22 mouse cellular contexts compared by ENCODE assay signal in the genomic region with DNA sequence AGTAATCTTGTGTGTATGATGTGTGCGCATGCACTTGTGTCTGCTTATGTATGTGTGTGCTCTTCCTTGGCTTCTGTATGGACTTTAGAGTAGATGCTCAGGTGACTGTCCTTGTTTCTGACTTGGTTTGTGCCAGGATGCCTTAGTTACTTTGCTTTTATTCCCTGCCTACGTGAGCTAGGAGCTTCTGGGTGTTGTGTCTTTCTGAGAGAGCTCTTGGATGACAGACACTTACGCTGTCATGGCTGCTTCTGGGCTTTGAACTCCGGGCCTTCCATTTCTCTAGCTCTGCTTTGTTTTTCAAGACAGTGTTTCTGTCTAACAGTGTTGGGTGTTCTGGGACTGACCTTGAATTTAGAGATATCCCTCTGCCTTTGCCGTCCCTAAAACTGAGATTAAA. TPM values are rescaled to one million over a fixed set of nuclear protein-coding genes. Genes with fewer than 3 reads are reported as not detected.
DNase-seq lines count a peak whose midpoint lies in the region; ATAC-seq and TF ChIP-seq lines count a peak whose summit lies in the region.
"Had no signal": no experiment of that assay in that cellular context is flagged by ENCODE, and none has a peak within 500 bp of the region (broad histone marks: within the 10 kb centered on the region; RNA-seq: fewer than 3 reads in every experiment).

No protein-coding gene starts in this region.

- no peak for TF ChIP-seq EP300 in ES-Bruce4 (IDR thresholded peaks at IDR 0.05; ENCODE audit: insufficient read depth, low read depth, low read length)

- TF ChIP-seq POLR2A in ES-Bruce4 (IDR thresholded peaks at IDR 0.05; ENCODE audit: insufficient read depth, low read length) = no peak

- 0 out of 2 replicates have a peak, but pooled peaks cover 3% of the 10 kb centered on the region for H3K9me3 ChIP-seq in heart, embryonic 14.5 days (ENCODE audit: control insufficient read depth, low read length)
- peaks cover 5% of the 10 kb centered on the region for H3K9me3 ChIP-seq in lung, embryonic 16.5 days (ENCODE audit: control insufficient read depth, low read length)
- peaks cover 18% of the 10 kb centered on the region for H3K9me3 ChIP-seq in ES-Bruce4 (replicated peaks; ENCODE audit: control insufficient read depth, insufficient read depth, low read length, poor library complexity, severe bottlenecking)
- H3K9me3 ChIP-seq: embryonic facial prominence, embryonic 15.5 days; intestine, embryonic 15.5 days; limb, embryonic 15.5 days; liver, embryonic 15.5 days; stomach, embryonic 15.5 days had no signal

- TF ChIP-seq CTCF in gastrocnemius, adult 2 months (IDR thresholded peaks at IDR 0.05) = no peak
- TF ChIP-seq CTCF in ES-Bruce4 (IDR thresholded peaks at IDR 0.05; ENCODE audit: low read depth, low read length) = no peak

- no peaks in the 10 kb centered on the region for H3K27me3 ChIP-seq in heart, embryonic 14.5 days (ENCODE audit: control insufficient read depth, insufficient read depth, low read length)
- no peaks in the 10 kb centered on the region for H3K27me3 ChIP-seq in lung, embryonic 16.5 days (ENCODE audit: control insufficient read depth, insufficient read depth, low read depth, low read length)
- H3K27me3 ChIP-seq in ES-Bruce4 (ENCODE audit: control insufficient read depth, insufficient read depth, low read length, poor library complexity, severe bottlenecking) = no peaks in the 10 kb centered on the region
- H3K27me3 ChIP-seq: embryonic facial prominence, embryonic 15.5 days; intestine, embryonic 15.5 days; limb, embryonic 15.5 days; liver, embryonic 15.5 days; midbrain, embryonic 12.5 days; stomach, embryonic 15.5 days had no signal

- no peak for ATAC-seq in heart, embryonic 14.5 days (ENCODE audit: insufficient number of reproducible peaks, insufficient read depth, low FRiP score, low read depth)
- no peak for ATAC-seq in lung, embryonic 16.5 days (ENCODE audit: low read depth)
- ATAC-seq: forebrain, postnatal 0 days; intestine, embryonic 15.5 days had no signal

- whole genome bisulfite sequencing in heart, embryonic 14.5 days = 69% methylated on average over 5 of the region's 5 CpGs
- WGBS in lung, embryonic 16.5 days = 86% methylated on average over 5 of the region's 5 CpGs

- no peak overlapping the region for H3K9ac ChIP-seq in heart, embryonic 14.5 days (ENCODE audit: low read length)
- 0 out of 2 replicates have a peak overlapping the region, but pooled peaks have one; percentile 27 for H3K9ac ChIP-seq in lung, embryonic 16.5 days (ENCODE audit: low read length)
- no peak overlapping the region for H3K9ac ChIP-seq in ES-Bruce4 (ENCODE audit: low read depth, poor library complexity, severe bottlenecking)
- H3K9ac ChIP-seq: embryonic facial prominence, embryonic 15.5 days; forebrain, postnatal 0 days; hindbrain, embryonic 14.5 days; intestine, embryonic 15.5 days; limb, embryonic 15.5 days; liver, embryonic 15.5 days; midbrain, embryonic 12.5 days; stomach, embryonic 15.5 days had no signal

- peaks cover 21% of the 10 kb centered on the region for H3K36me3 ChIP-seq in heart, embryonic 14.5 days (ENCODE audit: control insufficient read depth, insufficient read depth, low read length)
- peaks cover 17% of the 10 kb centered on the region for H3K36me3 ChIP-seq in lung, embryonic 16.5 days (ENCODE audit: control insufficient read depth, insufficient read depth, low read length)
- no peaks in the 10 kb centered on the region; the same call in 1 of the 2 replicates for H3K36me3 ChIP-seq in ES-Bruce4 (ENCODE audit: control insufficient read depth, insufficient read depth, low read length, poor library complexity, severe bottlenecking)

- H3K4me1 ChIP-seq in heart, embryonic 14.5 days (ENCODE audit: control insufficient read depth in 2 of 2, insufficient read depth in 2 of 2, low read length in 2 of 2) = peaks cover 7 to 24% of the 10 kb centered on the region in 2 experiments
- peaks cover 3% of the 10 kb centered on the region; the same call in 1 of the 2 replicates for H3K4me1 ChIP-seq in lung, embryonic 16.5 days (replicated peaks; ENCODE audit: control insufficient read depth, insufficient read depth, low read length)
- H3K4me1 ChIP-seq in ES-Bruce4 (ENCODE audit: control insufficient read depth, insufficient read depth, low read length) = no peaks in the 10 kb centered on the region

- no peak for DNase-seq in gastrocnemius, adult 2 months
- DNase-seq in gastrocnemius, postnatal 4 days (ENCODE audit: low spot score in 2 of 2) = no peak
- no peak for DNase-seq in heart, adult 18-20 months
- no peak for DNase-seq in lung, postnatal 10 days
- DNase-seq in left cerebral cortex, postnatal 4 days = no peak
- DNase-seq: cerebellum, adult 18-20 months; cerebellum, postnatal 36 days; forebrain, postnatal 0 days; kidney, adult 9 months; lung, postnatal 4 days; right cerebral cortex, postnatal 14 days; spleen, adult 18-20 months had no signal

- 0 out of 2 replicates have a peak overlapping the region, but pooled peaks have one; percentile 2 for H3K27ac ChIP-seq in gastrocnemius, adult 2 months
- H3K27ac ChIP-seq in heart, embryonic 14.5 days (replicated peaks in 1 of 2; ENCODE audit: control insufficient read depth in 1 of 2, insufficient read depth in 1 of 2, low read depth in 2 of 2, low read length in 2 of 2) = peak overlapping the region; percentile 5 to 46; a peak in 3 of 4 replicates
- peak overlapping the region; percentile 44; the same call in 1 of the 2 replicates for H3K27ac ChIP-seq in lung, embryonic 16.5 days (ENCODE audit: low read length)
- H3K27ac ChIP-seq in ES-Bruce4 (ENCODE audit: insufficient read depth, low read length) = peak overlapping the region; percentile 18; the same call in 1 of the 2 replicates
- H3K27ac ChIP-seq: embryonic facial prominence, embryonic 15.5 days; hindbrain, embryonic 14.5 days; intestine, embryonic 15.5 days; limb, embryonic 15.5 days; liver, embryonic 15.5 days; midbrain, embryonic 12.5 days; stomach, embryonic 15.5 days had no signal

- no peak overlapping the region for H3K4me2 ChIP-seq in heart, embryonic 14.5 days (ENCODE audit: low read length)
- H3K4me2 ChIP-seq in lung, embryonic 16.5 days (ENCODE audit: low read depth, low read length) = no peak overlapping the region
- H3K4me2 ChIP-seq: embryonic facial prominence, embryonic 15.5 days; hindbrain, embryonic 14.5 days; intestine, embryonic 15.5 days; limb, embryonic 15.5 days; liver, embryonic 15.5 days; midbrain, embryonic 12.5 days; stomach, embryonic 15.5 days had no signal

- intact Hi-C loops in gastrocnemius, adult 2 months (cut with DNase I) = no loop called here
- intact Hi-C loops in left cerebral cortex, postnatal 4 days (cut with DNase I) = no loop called here

- no peak overlapping the region for H3K4me3 ChIP-seq in gastrocnemius, adult 2 months
- no peak overlapping the region for H3K4me3 ChIP-seq in heart, embryonic 14.5 days (ENCODE audit: control insufficient read depth in 1 of 2, insufficient read depth in 1 of 2, low read depth in 1 of 2, low read length in 2 of 2)
- H3K4me3 ChIP-seq in lung, embryonic 16.5 days (ENCODE audit: low read length) = no peak overlapping the region
- no peak overlapping the region for H3K4me3 ChIP-seq in ES-Bruce4 (ENCODE audit: low read depth, low read length)
- H3K4me3 ChIP-seq: embryonic facial prominence, embryonic 15.5 days; intestine, embryonic 15.5 days; limb, embryonic 15.5 days; liver, embryonic 15.5 days; midbrain, embryonic 12.5 days; stomach, embryonic 15.5 days had no signal

RNA-seq across cellular contexts. Expression of a gene that starts 16.7 kb away (rescaled TPM):
- 10 to 100 TPM; 43.4 to 46.9 TPM for total RNA-seq in gastrocnemius, adult 2 months (2021)
- total RNA-seq in gastrocnemius, postnatal 4 days (2021) = 100 to 1,000 TPM in 1 of 2 experiments, 10 to 100 TPM in 1; 85.1 to 102 TPM
- 40.8 and 47.0 TPM in 2 replicates for polyA plus RNA-seq in heart, embryonic 14.5 days (2014; fragmentation: Nextera tagmentation; extraction: Ambion mirVana)
- 10 to 100 TPM; 59.7 to 88.7 TPM for total RNA-seq in heart, adult 18-20 months (2021)
- 41.2 and 43.6 TPM in 2 replicates for polyA plus RNA-seq in lung, embryonic 16.5 days (2015; fragmentation: Nextera tagmentation; extraction: Ambion mirVana)
- polyA plus RNA-seq in ES-Bruce4 (2011; ENCODE audit: insufficient read depth, insufficient read length, low read depth, missing spikeins) = 110 and 114 TPM in 2 replicates
- total RNA-seq in left cerebral cortex, postnatal 4 days (2021) = 100 to 1,000 TPM; 142 TPM
